ENCODE assay signal across 42 mouse cellular contexts in the genomic region with DNA sequence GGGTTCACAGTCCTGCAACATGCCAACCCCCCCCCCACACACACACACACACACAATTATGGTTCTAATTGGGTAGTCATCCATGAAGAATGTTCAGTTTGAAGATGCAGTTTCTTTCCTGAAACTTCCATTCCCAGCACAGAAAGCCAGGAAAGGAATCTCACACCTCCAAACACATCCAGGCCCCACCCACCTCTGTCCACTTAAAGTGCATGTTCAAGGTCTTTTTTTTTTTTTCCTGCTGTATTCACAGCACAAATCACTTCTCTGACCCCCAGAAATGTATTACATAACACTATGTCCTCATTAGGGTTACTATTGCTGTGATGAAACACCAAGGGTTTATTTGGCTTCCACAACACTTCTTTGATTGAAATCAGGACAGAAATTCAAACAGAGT. TPM values are rescaled to one million over a fixed set of nuclear protein-coding genes. Genes with fewer than 3 reads are reported as not detected.
"Had no signal": no experiment of that assay in that cellular context is flagged by ENCODE, and none has a peak within 500 bp of the region (broad histone marks: within the 10 kb centered on the region; RNA-seq: fewer than 3 reads in every experiment).

No protein-coding gene starts in this region.

- H3K27me3 ChIP-seq: heart, embryonic 12.5 days; hindbrain, embryonic 12.5 days; intestine, embryonic 15.5 days; kidney, embryonic 15.5 days; limb, embryonic 13.5 days; limb, embryonic 15.5 days; liver, embryonic 12.5 days had no signal

- H3K9me3 ChIP-seq: heart, embryonic 10.5 days; intestine, embryonic 15.5 days; kidney, embryonic 15.5 days; limb, embryonic 13.5 days; limb, embryonic 15.5 days; liver, embryonic 12.5 days had no signal

- H3K4me3 ChIP-seq: gastrocnemius, adult 2 months; heart, embryonic 10.5 days; heart, embryonic 12.5 days; hindbrain, embryonic 10.5 days; hindbrain, embryonic 12.5 days; intestine, embryonic 15.5 days; kidney, embryonic 15.5 days; limb, embryonic 13.5 days; limb, embryonic 15.5 days; liver, embryonic 12.5 days had no signal

- ATAC-seq: hindbrain, embryonic 16.5 days; inflammation-experienced regulatory T-cells, adult 6 months; intestine, embryonic 15.5 days; intestine, postnatal 0 days; liver, embryonic 12.5 days had no signal

- H3K4me1 ChIP-seq: heart, embryonic 10.5 days; heart, embryonic 12.5 days; hindbrain, embryonic 10.5 days; hindbrain, embryonic 12.5 days; intestine, embryonic 15.5 days; kidney, embryonic 15.5 days; limb, embryonic 13.5 days; limb, embryonic 15.5 days; liver, embryonic 12.5 days had no signal

- H3K36me3 ChIP-seq: heart, embryonic 10.5 days; heart, embryonic 12.5 days; hindbrain, embryonic 10.5 days; hindbrain, embryonic 12.5 days; intestine, embryonic 15.5 days; kidney, embryonic 15.5 days; limb, embryonic 13.5 days; limb, embryonic 15.5 days; liver, embryonic 12.5 days had no signal

- H3K9ac ChIP-seq: heart, embryonic 12.5 days; hindbrain, embryonic 12.5 days; hindbrain, embryonic 14.5 days; intestine, embryonic 15.5 days; kidney, embryonic 15.5 days; limb, embryonic 13.5 days; limb, embryonic 15.5 days; liver, embryonic 12.5 days; liver, embryonic 14.5 days had no signal

- H3K27ac ChIP-seq: gastrocnemius, adult 2 months; heart, embryonic 10.5 days; hindbrain, embryonic 10.5 days; hindbrain, embryonic 12.5 days; hindbrain, embryonic 14.5 days; intestine, embryonic 15.5 days; kidney, embryonic 15.5 days; kidney, postnatal 0 days; limb, embryonic 13.5 days; limb, embryonic 15.5 days; liver, embryonic 12.5 days; liver, embryonic 14.5 days had no signal

- H3K4me2 ChIP-seq: heart, embryonic 12.5 days; hindbrain, embryonic 12.5 days; hindbrain, embryonic 14.5 days; intestine, embryonic 15.5 days; kidney, embryonic 15.5 days; limb, embryonic 13.5 days; limb, embryonic 15.5 days; liver, embryonic 12.5 days had no signal

- DNase-seq: gastrocnemius, adult 2 months; gastrocnemius, postnatal 14 days; heart, adult 18-20 months; heart, postnatal 10 days; heart, postnatal 4 days; kidney, adult 2 months; kidney, adult 9 months; kidney, postnatal 14 days; kidney, postnatal 36 days; layer of hippocampus, adult 9-11 months; layer of hippocampus, postnatal 36 days; left cerebral cortex, postnatal 4 days had no signal

RNA-seq across cellular contexts. Expression of gene AU018091, which starts 4.0 kb away (rescaled TPM):
- total RNA-seq: gastrocnemius, adult 2 months; gastrocnemius, postnatal 14 days; gastrocnemius, postnatal 4 days; granulocyte monocyte progenitor cell, adult 5-6 weeks; heart, adult 18-20 months; heart, adult 8-10 months; heart, postnatal 10 days; heart, postnatal 25 days; heart, postnatal 4 days; layer of hippocampus, adult 18-20 months; layer of hippocampus, adult 8-10 months; layer of hippocampus, postnatal 14 days; layer of hippocampus, postnatal 36 days; left cerebral cortex, adult 18-20 months; left cerebral cortex, adult 8-10 months; left cerebral cortex, postnatal 10 days; left cerebral cortex, postnatal 25 days; left cerebral cortex, postnatal 4 days had no signal
- polyA plus RNA-seq: heart, embryonic 14.5 days; heart, embryonic 16.5 days; hindbrain, embryonic 14.5 days; hindbrain, embryonic 16.5 days; inflammation-experienced regulatory T-cells, adult 6 months; intestine, embryonic 15.5 days; intestine, postnatal 0 days; kidney, adult 2 months; kidney, embryonic 15.5 days; kidney, postnatal 0 days; large intestine, adult 2 months; liver, embryonic 12.5 days; liver, embryonic 14.5 days; liver, embryonic 16.5 days had no signal
